Mouse (Mus musculus) forebrain, embryonic 12.5 days (tissue): ENCODE measurements around the gene Olfr1336. TPM values are rescaled to one million over a fixed set of nuclear protein-coding genes. Genes with fewer than 3 reads are reported as not detected.

Experiments
- ATAC-seq: fragments of 200-750 bp; cut with Nextera tagmentation; 2 replicates; pipeline ENCODE4 v1.8.0; 2017; ENCODE audit warnings: moderate TSS enrichment; ENCODE audit not compliant: low FRiP score
- H3K27ac ChIP-seq: fragments of 300-500 bp; sonication (generic); 2 replicates; pipeline ENCODE4 v1.5.1; 2016; ENCODE audit warnings: mild to moderate bottlenecking
- H3K27me3 ChIP-seq: fragments of 300-500 bp; sonication (generic); 2 replicates; pipeline ENCODE4 v1.6.1; 2016; ENCODE audit warnings: mild to moderate bottlenecking
- H3K36me3 ChIP-seq: fragments of 300-500 bp; sonication (generic); replicated peaks from 2 replicates; pipeline ENCODE4 v1.6.1; 2016; ENCODE audit warnings: mild to moderate bottlenecking
- H3K4me1 ChIP-seq: fragments of 300-500 bp; sonication (generic); 2 replicates; pipeline ENCODE4 v1.6.1; 2016
- H3K4me2 ChIP-seq: fragments of 300-500 bp; sonication (generic); 2 replicates; pipeline ENCODE4 v1.6.1; 2016; ENCODE audit warnings: mild to moderate bottlenecking, moderate library complexity
- H3K4me3 ChIP-seq: fragments of 300-500 bp; sonication (generic); replicated peaks from 2 replicates; pipeline ENCODE4 v1.5.1; 2016; ENCODE audit warnings: mild to moderate bottlenecking
- H3K9ac ChIP-seq: fragments of 300-500 bp; sonication (generic); 2 replicates; pipeline ENCODE4 v1.6.1; 2016; ENCODE audit warnings: mild to moderate bottlenecking
- H3K9me3 ChIP-seq: fragments of 300-500 bp; sonication (generic); 2 replicates; pipeline ENCODE4 v1.6.1; 2016
- WGBS: fragments of 180-500 bp; shearing (Covaris S2); methylation state at CpG from one replicate; pipeline ENCODE4 v1.1.7; 2016; 5-methylcytosine and 5-hydroxymethylcytosine counted together
- polyA plus RNA-seq: library from polyadenylated mRNA; unstranded; fragments of >200 nt; fragmentation: Nextera tagmentation; extraction: Ambion mirVana; gene quantifications from 2 replicates; pipeline ENCODE4 v1.2.1, GENCODE M21; 2016

Gene Olfr1336
- polyA plus RNA-seq, result 0.03 TPM in 1 of 2 replicates, not detected in the other

DNA sequence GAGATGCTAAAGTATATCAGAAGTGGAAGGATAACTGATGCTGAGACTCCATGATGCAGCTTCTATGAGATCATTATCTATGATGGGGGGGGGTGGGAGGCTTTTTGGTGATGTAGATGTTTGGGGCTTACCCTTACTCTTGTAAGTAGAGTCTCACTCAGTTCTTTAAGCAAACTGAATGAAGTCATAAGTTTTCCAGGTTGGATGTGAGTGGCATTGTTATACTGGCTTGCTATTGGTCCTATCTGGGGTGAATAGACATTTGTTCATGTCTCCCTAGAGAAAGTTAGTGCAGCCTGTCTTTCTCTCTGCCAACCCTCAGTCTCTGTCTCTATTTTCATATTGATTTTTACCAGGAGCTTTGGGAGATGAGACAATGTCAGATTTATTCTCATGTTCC, at the start of gene Olfr1336:
TSS of gene Olfr1336 (plus strand) at position 301 of the 400 bp plus-strand sequence.
- ATAC-seq, result no peak
- Histone ChIP-seq H3K36me3 (no peaks in the 10 kb centered on the region), H3K9me3 (peaks cover 2% of the 10 kb centered on the region; the same call in 1 of the 2 replicates), H3K27ac (no peak within 1 kb of the TSS), H3K4me1 (no peaks in the 10 kb centered on the region), H3K4me2 (no peak within 1 kb of the TSS), H3K4me3 (no peak within 1 kb of the TSS), H3K27me3 (no peaks in the 10 kb centered on the region), H3K9ac (no peak within 1 kb of the TSS)

GRCm38 (mm10) chr7:6410043-6410442, 45.9 kb upstream of the Olfr1336 start, which contains the start of gene Gm20715:
Gm20715 (plus strand) TSS chr7:6410277.
- Histone ChIP-seq H3K9me3 (no peaks in the 10 kb centered on the region), H3K27ac (no peak within 1 kb of the TSS), H3K27me3 (no peaks in the 10 kb centered on the region; the same call in 1 of the 2 replicates), H3K9ac (no peak within 1 kb of the TSS), H3K36me3 (no peaks in the 10 kb centered on the region), H3K4me3 (no peak within 1 kb of the TSS), H3K4me1 (peaks cover 3% of the 10 kb centered on the region; the same call in 1 of the 2 replicates), H3K4me2 (no peak within 1 kb of the TSS)
- peak; percentile 83 for ATAC-seq
- 3% methylated on average over 17 of the region's 17 CpGs for WGBS

DNA sequence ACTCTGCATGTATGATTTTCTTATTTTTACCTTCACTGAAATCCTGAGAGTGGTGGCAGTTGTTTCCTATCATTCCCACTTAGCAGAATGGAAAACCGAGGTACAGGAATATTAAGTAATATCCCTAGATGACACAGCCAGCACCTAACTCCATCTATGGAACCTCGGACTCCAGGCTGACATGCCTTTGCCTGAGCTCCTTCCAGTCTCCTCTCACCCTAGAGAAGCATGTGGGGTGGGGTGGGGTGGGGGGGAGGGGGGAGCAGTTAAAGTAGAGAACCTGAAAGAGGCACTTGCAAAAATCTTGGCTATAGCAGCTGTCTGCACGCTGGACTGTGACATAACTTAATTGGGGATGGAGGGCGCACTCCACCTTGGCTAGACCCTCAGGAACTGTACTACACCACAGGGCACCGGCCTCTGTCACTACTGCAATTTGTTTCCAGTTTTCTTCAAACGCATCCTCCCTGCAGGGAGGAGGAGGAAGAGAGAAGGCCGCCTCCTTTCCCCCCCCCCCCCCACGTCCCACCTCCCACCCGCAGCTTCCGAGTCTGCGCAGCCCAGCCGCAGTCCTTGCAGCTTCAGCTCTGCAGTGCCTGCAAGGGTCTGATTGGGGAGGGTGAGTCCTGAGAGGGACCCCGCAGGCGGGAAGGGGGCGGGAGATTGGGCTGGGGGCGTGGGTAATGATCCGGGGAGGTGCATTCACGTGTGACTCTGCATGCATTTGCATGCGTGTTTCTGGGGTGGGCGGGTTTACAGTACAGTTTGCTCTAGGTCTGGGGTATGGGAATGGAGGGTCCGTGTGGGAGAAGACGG, 41.1 kb upstream of the Olfr1336 start:
- no peaks in the 10 kb centered on the region for H3K36me3 ChIP-seq
- H3K4me1 ChIP-seq, result peaks cover 5% of the 10 kb centered on the region; the same call in 1 of the 2 replicates
- peak; percentile 70 for ATAC-seq
- H3K27me3 ChIP-seq, result no peaks in the 10 kb centered on the region; the same call in 1 of the 2 replicates
- WGBS, result 6% methylated on average over 21 of the region's 22 CpGs
- peak overlapping the region; percentile 28 for H3K4me3 ChIP-seq
- 0 out of 2 replicates have a peak overlapping the region, but pooled peaks have one; percentile 38 for H3K9ac ChIP-seq
- H3K4me2 ChIP-seq, result peak overlapping the region; percentile 51
- no peaks in the 10 kb centered on the region for H3K9me3 ChIP-seq
- no peak overlapping the region for H3K27ac ChIP-seq

GRCm38 (mm10) chr7:6415442-6415787, 40.6 kb upstream of the Olfr1336 start:
- Histone ChIP-seq H3K27me3 (no peaks in the 10 kb centered on the region; the same call in 1 of the 2 replicates), H3K4me3 (peak overlapping the region; percentile 28), H3K9me3 (no peaks in the 10 kb centered on the region), H3K36me3 (no peaks in the 10 kb centered on the region), H3K9ac (no peak overlapping the region), H3K4me1 (peaks cover 5% of the 10 kb centered on the region; the same call in 1 of the 2 replicates), H3K27ac (no peak overlapping the region), H3K4me2 (peak overlapping the region; percentile 51)
- 16% methylated on average over 8 of the region's 8 CpGs for WGBS
- ATAC-seq, result peak; percentile 23; the same call in 1 of the 2 replicates

DNA sequence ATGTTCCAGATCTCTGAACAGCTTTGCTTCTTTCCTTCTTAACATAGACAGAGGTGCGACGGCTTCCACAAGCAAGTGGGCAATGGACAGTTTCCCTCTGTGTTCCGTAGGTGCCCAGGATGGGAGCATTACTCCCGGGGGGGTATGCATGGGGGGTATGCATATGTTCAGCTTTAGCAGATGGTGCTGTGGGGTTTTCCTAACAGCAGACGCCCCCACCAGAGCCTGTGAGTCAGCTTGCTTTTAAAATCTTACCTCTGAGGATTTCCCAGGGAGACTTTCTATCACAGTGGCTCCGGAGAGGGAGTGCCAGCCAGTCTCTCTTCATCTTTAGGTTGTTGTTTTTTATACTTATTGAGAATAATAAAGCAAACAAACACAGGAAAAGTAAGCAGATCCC, 36.1 kb upstream of the Olfr1336 start:
- Histone ChIP-seq H3K27ac (no peak overlapping the region), H3K9me3 (no peaks in the 10 kb centered on the region), H3K4me2 (no peak overlapping the region), H3K27me3 (no peaks in the 10 kb centered on the region; the same call in 1 of the 2 replicates), H3K9ac (no peak overlapping the region), H3K36me3 (no peaks in the 10 kb centered on the region), H3K4me3 (no peak overlapping the region), H3K4me1 (peaks cover 3% of the 10 kb centered on the region; the same call in 1 of the 2 replicates)
- WGBS, result 78% methylated on average over 6 of the region's 6 CpGs
- no peak for ATAC-seq

- Histone ChIP-seq H3K9ac (no peak overlapping the region), H3K36me3 (no peaks in the 10 kb centered on the region), H3K27me3 (no peaks in the 10 kb centered on the region), H3K9me3 (no peaks in the 10 kb centered on the region), H3K27ac (no peak overlapping the region), H3K4me1 (0 out of 2 replicates have a peak, but pooled peaks cover 1% of the 10 kb centered on the region), H3K4me3 (no peak overlapping the region), H3K4me2 (no peak overlapping the region)
- 90% methylated on average over 3 of the region's 3 CpGs for WGBS
- ATAC-seq, result no peak
Observed at GRCm38 (mm10) chr7:6429381-6429780, 26.6 kb upstream of the Olfr1336 start.

- Histone ChIP-seq H3K9me3 (no peaks in the 10 kb centered on the region), H3K4me1 (peaks cover 9% of the 10 kb centered on the region), H3K4me3 (no peak overlapping the region), H3K27ac (no peak overlapping the region), H3K36me3 (no peaks in the 10 kb centered on the region), H3K9ac (no peak overlapping the region), H3K27me3 (no peaks in the 10 kb centered on the region), H3K4me2 (no peak overlapping the region)
- WGBS, result 46% methylated on average over 2 of the region's 2 CpGs
- ATAC-seq, result no peak
Observed at GRCm38 (mm10) chr7:6430342-6430741, 25.6 kb upstream of the Olfr1336 start.

GRCm38 (mm10) chr7:6438388-6438787, 17.6 kb upstream of the Olfr1336 start, which contains the start of gene Olfr1344:
Olfr1344 (plus strand) TSS chr7:6438688.
- no peak for ATAC-seq
- Histone ChIP-seq H3K27me3 (no peaks in the 10 kb centered on the region), H3K4me2 (no peak within 1 kb of the TSS), H3K36me3 (no peaks in the 10 kb centered on the region), H3K9me3 (no peaks in the 10 kb centered on the region), H3K27ac (no peak within 1 kb of the TSS), H3K4me3 (no peak within 1 kb of the TSS), H3K4me1 (peaks cover 14% of the 10 kb centered on the region), H3K9ac (no peak within 1 kb of the TSS)
- 82% methylated on average over 3 of the region's 3 CpGs for WGBS

DNA sequence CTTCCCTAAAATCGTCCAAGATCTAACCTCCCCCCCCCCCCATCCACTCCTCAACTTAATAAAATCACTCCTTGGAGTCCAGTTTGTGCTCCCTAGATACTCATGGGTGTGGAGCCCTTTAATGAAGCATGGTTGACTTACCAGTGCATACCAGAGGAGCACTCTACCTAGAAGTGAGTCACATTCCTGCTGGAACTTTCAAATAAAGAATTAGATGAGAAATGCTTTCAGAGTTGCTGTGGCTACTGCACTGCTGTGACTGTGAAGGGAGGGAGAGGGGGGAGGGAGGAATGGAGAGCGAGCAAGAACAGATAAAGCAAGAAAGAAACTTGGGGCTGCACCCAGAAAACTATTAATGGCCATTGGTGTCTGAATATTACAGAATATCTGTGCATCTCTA, 14.8 kb upstream of the Olfr1336 start:
- no peaks in the 10 kb centered on the region for H3K4me1 ChIP-seq
- no peak overlapping the region for H3K4me3 ChIP-seq
- no peak overlapping the region for H3K9ac ChIP-seq
- no peaks in the 10 kb centered on the region for H3K36me3 ChIP-seq
- no peak for ATAC-seq
- no peaks in the 10 kb centered on the region for H3K9me3 ChIP-seq
- no peak overlapping the region for H3K4me2 ChIP-seq
- WGBS, result 77% methylated on average over 2 of the region's 2 CpGs
- H3K27ac ChIP-seq, result no peak overlapping the region
- H3K27me3 ChIP-seq, result no peaks in the 10 kb centered on the region

DNA sequence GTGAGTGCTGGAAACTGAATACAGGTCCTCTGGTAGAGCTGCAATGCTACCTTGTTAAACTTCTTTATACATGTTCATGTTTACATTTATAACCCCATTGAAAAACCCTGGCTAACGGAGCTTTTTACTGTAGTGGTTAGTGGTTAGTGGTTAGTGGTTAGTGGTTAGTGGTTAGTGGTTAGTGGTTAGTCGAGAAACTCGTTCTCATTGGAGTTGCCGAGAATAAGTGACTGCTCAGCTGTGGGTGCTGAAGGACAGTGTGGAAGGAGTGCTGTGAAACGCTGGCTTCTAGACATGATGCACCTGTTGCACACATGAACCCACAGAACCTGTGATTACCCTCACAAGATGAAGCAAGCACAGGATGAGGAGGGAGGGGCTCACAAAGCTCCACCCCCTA, 8.2 kb upstream of the Olfr1336 start:
- no peak overlapping the region for H3K4me3 ChIP-seq
- no peaks in the 10 kb centered on the region for H3K27me3 ChIP-seq
- H3K4me1 ChIP-seq, result no peaks in the 10 kb centered on the region
- H3K4me2 ChIP-seq, result no peak overlapping the region
- no peaks in the 10 kb centered on the region for H3K36me3 ChIP-seq
- H3K9ac ChIP-seq, result no peak overlapping the region
- H3K9me3 ChIP-seq, result 0 out of 2 replicates have a peak, but pooled peaks cover 5% of the 10 kb centered on the region
- no peak overlapping the region for H3K27ac ChIP-seq
- ATAC-seq, result no peak
- WGBS, result 90% methylated on average over 5 of the region's 5 CpGs

DNA sequence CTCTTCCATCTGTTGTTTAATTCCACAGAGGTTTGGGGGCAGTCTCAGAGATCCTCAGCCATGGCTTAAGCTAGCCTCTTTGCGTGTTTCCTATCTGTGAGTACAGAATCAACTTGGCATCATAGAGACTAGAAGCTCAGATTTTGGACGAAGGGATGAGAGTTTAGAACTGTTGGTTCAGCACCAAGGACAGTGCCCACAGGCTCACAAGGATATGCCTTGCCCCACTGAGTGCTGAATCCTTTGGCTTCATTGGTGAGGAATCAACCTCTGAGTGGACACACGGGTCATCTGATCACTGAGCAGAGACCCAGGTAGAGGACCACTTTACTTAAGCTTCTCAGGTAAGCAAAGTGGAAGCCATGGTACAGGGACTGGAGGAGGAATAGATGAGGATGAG, 431 bp downstream of the Olfr1336 start:
- Histone ChIP-seq H3K36me3 (no peaks in the 10 kb centered on the region), H3K9ac (no peak overlapping the region), H3K4me2 (no peak overlapping the region), H3K27ac (no peak overlapping the region), H3K9me3 (peaks cover 5% of the 10 kb centered on the region; the same call in 1 of the 2 replicates), H3K4me3 (no peak overlapping the region), H3K4me1 (no peaks in the 10 kb centered on the region), H3K27me3 (no peaks in the 10 kb centered on the region)
- ATAC-seq, result no peak
- 55% methylated on average over 3 of the region's 3 CpGs for WGBS

DNA sequence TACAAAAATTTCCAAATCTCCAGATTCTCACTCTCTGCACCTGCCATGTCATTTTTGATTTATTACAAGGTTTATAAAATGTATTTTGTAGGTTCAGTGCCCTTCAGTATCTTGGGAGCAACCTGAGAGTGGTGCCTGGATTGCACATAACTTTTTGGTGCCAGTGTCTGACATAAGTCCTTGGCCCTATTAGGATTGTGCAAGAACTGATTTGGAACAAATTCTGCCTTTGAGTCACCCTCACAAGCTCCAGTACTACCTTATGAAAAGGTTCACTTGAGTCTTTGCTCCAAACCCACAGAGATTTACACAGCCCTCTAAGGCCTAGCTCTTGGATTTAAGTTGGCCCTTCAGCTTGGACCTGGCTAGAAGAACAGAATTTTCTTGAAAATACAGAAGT, 11.0 kb downstream of the Olfr1336 start, which contains the start of gene Olfr1346:
TSS of gene Olfr1346 (plus strand) at position 151 of the 400 bp plus-strand sequence.
- Histone ChIP-seq H3K27ac (no peak within 1 kb of the TSS), H3K27me3 (no peaks in the 10 kb centered on the region), H3K9ac (no peak within 1 kb of the TSS), H3K4me3 (no peak within 1 kb of the TSS), H3K4me2 (no peak within 1 kb of the TSS), H3K9me3 (no peaks in the 10 kb centered on the region), H3K36me3 (no peaks in the 10 kb centered on the region), H3K4me1 (no peaks in the 10 kb centered on the region)
- no peak for ATAC-seq
